Mouse (Mus musculus): Measurements from ENCODE around the gene Fam32a.

Gene Fam32a

GRCm38 (mm10) chr8:72219541-72220363, at the start of gene Fam32a:
Fam32a (plus strand) TSS chr8:72219730.
- in situ Hi-C loops (cut with MboI; ENCODE audit: low pct_unique_long_range_greater_than_20kb in 1 of 2, low sequenced_read_pairs in 2 of 2, unreplicated experiment in 1 of 2): loop anchor here in 1 of 2 experiments (5.0 kb wide), 1 partner anchor 42 kb away; no protein-coding TSS in a partner anchor

GRCm38 (mm10) chr8:72177346-72177925, 42.1 kb upstream of the Fam32a start:
- in situ Hi-C loops (cut with MboI; ENCODE audit: low pct_unique_long_range_greater_than_20kb in 1 of 2, low sequenced_read_pairs in 2 of 2, unreplicated experiment in 1 of 2): loop anchor here in 1 of 2 experiments (5.0 to 10.0 kb wide), 2 partner anchors 40 to 77 kb away; partner anchors contain the start of gene Fam32a

- in situ Hi-C loops (cut with MboI; ENCODE audit: low pct_unique_long_range_greater_than_20kb in 1 of 2, low sequenced_read_pairs in 2 of 2, unreplicated experiment in 1 of 2): no loop called here
Observed at GRCm38 (mm10) chr8:72183554-72184202, 35.9 kb upstream of the Fam32a start.

DNA sequence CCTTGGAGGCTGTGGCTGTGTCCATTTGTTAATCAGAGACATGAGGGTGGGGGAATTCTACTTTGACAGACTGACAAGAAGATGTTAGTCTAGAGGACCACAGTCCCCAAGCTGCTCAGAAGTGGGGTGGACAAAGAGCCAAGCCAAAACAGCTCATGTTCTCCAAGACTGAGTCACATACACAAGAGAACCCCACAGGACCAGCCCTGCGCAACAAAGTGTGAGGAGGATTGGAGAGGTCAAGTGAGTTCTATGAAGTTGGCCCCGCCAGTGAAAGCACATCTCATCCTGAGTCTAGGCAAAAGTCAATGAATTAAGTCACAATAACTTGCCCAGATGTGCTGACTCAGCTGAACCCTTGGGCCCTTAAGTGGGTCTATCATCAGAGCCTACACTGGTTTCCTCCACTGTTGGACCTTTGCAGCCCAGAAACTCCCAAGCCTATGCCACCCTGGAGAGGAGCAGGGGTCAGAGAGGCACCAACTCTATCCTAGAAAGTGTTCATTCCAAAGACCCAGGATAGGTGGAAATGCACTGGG, 31.7 kb upstream of the Fam32a start:
- in situ Hi-C loops (cut with MboI; ENCODE audit: low pct_unique_long_range_greater_than_20kb in 1 of 2, low sequenced_read_pairs in 2 of 2, unreplicated experiment in 1 of 2): no loop called here

DNA sequence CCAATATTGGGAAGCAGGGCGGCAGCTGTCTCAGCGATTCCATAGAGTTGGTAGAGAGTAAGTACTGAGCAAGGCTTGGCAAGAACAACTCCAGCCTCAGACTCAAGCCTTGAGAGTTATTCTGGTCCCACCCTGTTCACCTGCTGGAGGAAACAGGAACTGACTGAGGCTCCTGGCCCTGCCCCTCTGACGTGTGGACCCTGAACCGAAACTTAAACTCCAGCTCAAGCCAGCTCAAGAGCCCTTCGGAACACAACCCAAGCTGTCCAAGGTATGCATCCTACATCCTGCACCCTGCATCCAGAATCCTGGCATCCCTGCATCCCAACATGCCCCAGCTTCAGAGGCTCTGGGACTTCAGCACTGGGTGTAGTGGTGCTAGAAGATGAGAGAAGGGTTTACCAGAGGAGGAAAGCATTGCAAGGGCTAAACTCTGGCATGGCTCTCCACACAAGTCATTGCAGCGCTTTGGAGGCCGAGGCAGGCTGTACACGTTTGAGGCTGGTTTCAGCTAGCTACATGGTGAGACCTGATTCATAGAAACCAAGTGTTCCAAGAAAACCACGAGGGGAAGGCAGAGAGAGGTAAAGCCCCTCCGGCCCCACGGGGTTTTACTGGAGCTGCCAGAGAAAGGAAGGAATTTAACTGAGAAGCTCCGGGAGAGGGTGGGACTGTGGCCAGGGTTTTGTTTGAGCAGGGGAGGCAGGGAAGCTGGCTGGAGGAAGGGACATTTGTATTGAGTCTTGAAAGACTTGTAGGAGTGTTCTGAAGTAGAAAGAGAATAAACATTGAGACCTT, 29.9 kb upstream of the Fam32a start, which contains the start of gene Hsh2d:
TSS of gene Hsh2d (plus strand) at position 222 of the 798 bp plus-strand sequence.
- in situ Hi-C loops (cut with MboI; ENCODE audit: low pct_unique_long_range_greater_than_20kb in 1 of 2, low sequenced_read_pairs in 2 of 2, unreplicated experiment in 1 of 2): no loop called here

DNA sequence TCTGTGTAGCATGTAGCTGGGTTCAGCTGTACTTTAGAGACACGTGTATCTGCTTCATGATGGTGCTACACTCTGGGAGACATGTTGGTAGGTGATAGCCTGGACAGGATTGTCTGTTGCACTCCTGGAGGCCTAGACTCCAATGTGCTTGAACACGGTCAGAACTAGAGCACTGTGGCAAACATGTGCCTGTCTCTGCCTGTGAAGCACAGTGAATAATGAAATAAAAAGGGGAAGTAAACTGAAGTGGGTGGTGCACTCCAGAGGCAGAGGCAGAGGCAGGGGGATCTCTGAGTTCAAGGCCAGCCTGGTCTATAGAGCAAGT, 29.4 kb upstream of the Fam32a start:
- in situ Hi-C loops (cut with MboI; ENCODE audit: low pct_unique_long_range_greater_than_20kb in 1 of 2, low sequenced_read_pairs in 2 of 2, unreplicated experiment in 1 of 2): no loop called here

- in situ Hi-C loops (cut with MboI; ENCODE audit: low pct_unique_long_range_greater_than_20kb in 1 of 2, low sequenced_read_pairs in 2 of 2, unreplicated experiment in 1 of 2): no loop called here
Observed at GRCm38 (mm10) chr8:72192065-72192464, 27.5 kb upstream of the Fam32a start.

DNA sequence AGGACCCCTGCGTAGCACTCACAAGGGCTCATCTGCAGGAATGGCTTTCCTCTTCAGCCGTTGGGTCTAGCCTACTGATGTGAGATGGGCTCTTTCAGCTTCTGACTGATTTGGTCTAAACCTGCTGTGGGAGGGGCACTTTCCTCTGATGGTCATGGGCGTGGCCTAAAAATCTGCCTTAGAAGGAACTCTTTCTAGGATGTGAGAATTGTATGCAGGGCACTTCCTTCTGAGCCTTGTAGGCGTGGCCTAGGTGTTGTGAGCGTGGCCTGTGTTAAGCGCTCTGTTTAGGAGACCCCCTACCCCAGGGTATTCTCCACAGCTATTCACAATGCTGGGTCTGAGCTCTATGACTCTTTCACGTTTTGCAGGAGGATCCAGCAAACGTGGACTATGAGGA, 21.5 kb upstream of the Fam32a start:
- in situ Hi-C loops (cut with MboI; ENCODE audit: low pct_unique_long_range_greater_than_20kb in 1 of 2, low sequenced_read_pairs in 2 of 2, unreplicated experiment in 1 of 2): no loop called here

DNA sequence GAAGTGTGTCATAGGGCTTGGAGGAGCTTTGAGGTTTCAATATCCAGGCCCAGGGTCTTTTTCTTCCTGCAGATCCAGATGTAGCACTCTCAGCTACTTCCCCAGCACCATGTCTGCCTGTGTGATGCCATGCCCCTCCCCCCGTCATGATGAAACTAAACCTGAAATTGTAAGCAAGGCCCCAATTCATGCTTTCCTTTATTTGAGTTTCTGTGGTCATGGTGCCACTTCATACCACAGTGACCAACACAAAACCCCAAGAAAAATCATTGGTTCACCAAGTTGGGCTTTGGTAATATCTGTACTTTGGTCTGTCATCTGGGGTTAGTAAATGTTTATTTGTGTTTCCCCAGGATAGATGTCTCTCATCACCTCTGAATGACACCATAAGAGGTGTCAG, 10.9 kb upstream of the Fam32a start:
- in situ Hi-C loops (cut with MboI; ENCODE audit: low pct_unique_long_range_greater_than_20kb in 1 of 2, low sequenced_read_pairs in 2 of 2, unreplicated experiment in 1 of 2): no loop called here

- in situ Hi-C loops (cut with MboI; ENCODE audit: low pct_unique_long_range_greater_than_20kb in 1 of 2, low sequenced_read_pairs in 2 of 2, unreplicated experiment in 1 of 2): loop anchor here in 1 of 2 experiments (5.0 kb wide), 1 partner anchor 98 kb away; no protein-coding TSS in a partner anchor
Observed at GRCm38 (mm10) chr8:72210222-72210621, 9.3 kb upstream of the Fam32a start.

DNA sequence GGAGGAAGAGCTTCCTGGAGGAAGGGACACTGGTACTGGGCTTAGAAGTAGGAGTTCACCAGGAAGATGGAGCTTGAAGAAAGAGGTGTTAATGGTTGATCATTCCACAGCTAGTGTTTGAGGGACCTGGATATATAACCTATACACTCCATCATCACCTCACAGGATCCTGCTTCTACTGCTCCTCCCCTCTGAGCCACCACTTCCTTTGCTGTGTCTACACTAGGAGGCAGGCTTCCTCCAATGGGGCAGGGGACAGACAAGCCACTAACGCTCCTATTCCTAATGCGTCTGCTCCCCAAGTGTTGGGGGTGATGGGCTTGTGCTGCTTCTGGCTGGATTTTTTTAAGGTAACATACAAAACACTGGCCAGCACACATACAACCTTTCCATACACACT, 8.8 kb upstream of the Fam32a start:
- in situ Hi-C loops (cut with MboI; ENCODE audit: low pct_unique_long_range_greater_than_20kb in 1 of 2, low sequenced_read_pairs in 2 of 2, unreplicated experiment in 1 of 2): loop anchor here in 1 of 2 experiments (5.0 kb wide), 1 partner anchor 98 kb away; no protein-coding TSS in a partner anchor

DNA sequence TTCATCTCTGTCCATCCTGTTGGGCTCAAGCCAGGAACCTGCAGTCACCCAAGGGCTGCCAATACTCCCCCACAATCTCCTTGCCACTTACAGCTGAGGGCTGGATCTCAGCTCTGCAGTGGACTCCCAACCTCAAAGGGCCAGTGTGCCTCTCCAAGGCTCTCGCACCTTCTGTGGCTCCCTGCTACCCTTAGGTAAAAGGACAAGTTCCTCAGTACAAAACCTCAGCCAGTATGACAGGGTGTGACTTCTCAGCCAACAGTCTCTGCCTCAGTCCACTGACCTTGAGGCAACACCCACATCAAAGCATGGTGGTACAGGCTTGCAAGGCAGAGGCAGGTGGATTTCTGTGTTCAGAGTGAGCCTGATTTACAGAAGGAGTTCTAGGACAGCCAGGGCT, 7.7 kb upstream of the Fam32a start:
- in situ Hi-C loops (cut with MboI; ENCODE audit: low pct_unique_long_range_greater_than_20kb in 1 of 2, low sequenced_read_pairs in 2 of 2, unreplicated experiment in 1 of 2): loop anchor here in 1 of 2 experiments (5.0 kb wide), 1 partner anchor 100 kb away; no protein-coding TSS in a partner anchor

- in situ Hi-C loops (cut with MboI; ENCODE audit: low pct_unique_long_range_greater_than_20kb in 1 of 2, low sequenced_read_pairs in 2 of 2, unreplicated experiment in 1 of 2): loop anchor here in 1 of 2 experiments (5.0 kb wide), 1 partner anchor 100 kb away; no protein-coding TSS in a partner anchor
Observed at GRCm38 (mm10) chr8:72212751-72213150, 6.8 kb upstream of the Fam32a start, which contains the start of gene Cib3. Cib3 (minus strand) TSS chr8:72212837.

DNA sequence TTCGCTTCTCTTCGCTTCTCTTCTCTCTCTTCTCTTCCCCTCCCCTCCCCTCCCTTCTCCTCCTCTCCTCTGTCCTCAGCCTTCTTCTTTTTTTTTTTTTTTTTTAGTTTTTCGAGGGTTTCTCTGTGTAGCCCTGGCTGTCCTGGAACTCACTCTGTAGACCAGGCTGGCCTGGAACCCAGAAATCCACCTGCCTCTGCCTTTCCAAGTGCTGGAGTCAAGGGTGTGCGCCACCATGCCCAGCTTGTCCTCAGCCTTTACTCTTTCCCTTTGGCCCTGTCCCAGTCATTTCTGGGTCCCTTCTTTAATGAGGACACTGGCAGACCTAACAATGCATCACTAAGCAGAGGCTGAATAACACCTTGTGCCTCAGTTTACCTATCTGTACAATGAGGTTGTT, 6.0 kb upstream of the Fam32a start, which contains the start of gene Gm11034:
TSS of gene Gm11034 (minus strand) at position 101 of the 400 bp plus-strand sequence.
- in situ Hi-C loops (cut with MboI; ENCODE audit: low pct_unique_long_range_greater_than_20kb in 1 of 2, low sequenced_read_pairs in 2 of 2, unreplicated experiment in 1 of 2): loop anchor here in 1 of 2 experiments (5.0 kb wide), 1 partner anchor 101 kb away; no protein-coding TSS in a partner anchor

DNA sequence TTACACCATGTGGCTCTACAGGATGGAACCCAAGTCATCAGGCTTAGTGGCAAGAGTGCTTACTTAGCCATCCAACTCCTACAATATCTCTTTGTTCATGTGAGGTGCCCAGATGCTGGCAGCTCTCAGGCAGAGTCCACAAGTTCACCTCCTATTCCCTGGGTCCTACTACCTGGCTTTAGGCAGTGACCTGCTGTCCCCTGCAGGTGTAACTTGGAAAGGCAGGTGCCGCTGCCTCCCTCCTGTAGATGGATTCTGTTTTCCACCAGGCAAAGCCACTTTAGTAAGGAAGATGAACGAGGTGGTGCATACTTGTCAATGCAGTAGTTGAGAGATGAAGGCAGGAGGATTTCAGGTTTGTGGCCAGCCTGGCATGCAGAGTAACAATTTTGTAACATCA, 4.5 kb upstream of the Fam32a start:
- in situ Hi-C loops (cut with MboI; ENCODE audit: low pct_unique_long_range_greater_than_20kb in 1 of 2, low sequenced_read_pairs in 2 of 2, unreplicated experiment in 1 of 2): loop anchor here in 1 of 2 experiments (5.0 kb wide), 1 partner anchor 38 kb away; no protein-coding TSS in a partner anchor

GRCm38 (mm10) chr8:72215871-72216270, 3.7 kb upstream of the Fam32a start:
- in situ Hi-C loops (cut with MboI; ENCODE audit: low pct_unique_long_range_greater_than_20kb in 1 of 2, low sequenced_read_pairs in 2 of 2, unreplicated experiment in 1 of 2): loop anchor here in 1 of 2 experiments (5.0 kb wide), 1 partner anchor 39 kb away; no protein-coding TSS in a partner anchor

- in situ Hi-C loops (cut with MboI; ENCODE audit: low pct_unique_long_range_greater_than_20kb in 1 of 2, low sequenced_read_pairs in 2 of 2, unreplicated experiment in 1 of 2): loop anchor here in 1 of 2 experiments (5.0 kb wide), 1 partner anchor 42 kb away; no protein-coding TSS in a partner anchor
Observed at GRCm38 (mm10) chr8:72218781-72219540, 569 bp upstream of the Fam32a start.
